Mouse (Mus musculus): ENCODE results near the gene Cox17.
A peak's percentile ranks its signal among the peaks of the same experiment; 100 is the strongest.

The Cox17 gene

GRCm38 (mm10) chr16:38348217-38348761, 1.5 kb downstream of the Cox17 start:
- DNase-seq (ENCODE audit: extremely low read depth, low read depth) = peak; percentile 82

- DNase-seq (ENCODE audit: extremely low read depth, low read depth) = no peak
Observed at GRCm38 (mm10) chr16:38349881-38350280, 3.1 kb downstream of the Cox17 start.

GRCm38 (mm10) chr16:38350361-38350855, 3.6 kb downstream of the Cox17 start:
- no peak for DNase-seq (ENCODE audit: extremely low read depth, low read depth)

GRCm38 (mm10) chr16:38350939-38351338, 4.1 kb downstream of the Cox17 start:
- DNase-seq (ENCODE audit: extremely low read depth, low read depth) = no peak

- DNase-seq (ENCODE audit: extremely low read depth, low read depth) = no peak
Observed at GRCm38 (mm10) chr16:38352031-38352430, 5.2 kb downstream of the Cox17 start.

- DNase-seq (ENCODE audit: extremely low read depth, low read depth) = no peak
Observed at GRCm38 (mm10) chr16:38352851-38353250, 6.1 kb downstream of the Cox17 start.

- DNase-seq (ENCODE audit: extremely low read depth, low read depth) = no peak
Observed at GRCm38 (mm10) chr16:38353642-38354041, 6.9 kb downstream of the Cox17 start.

GRCm38 (mm10) chr16:38354185-38354913, 7.6 kb downstream of the Cox17 start:
- DNase-seq (ENCODE audit: extremely low read depth, low read depth) = peak; percentile 82

GRCm38 (mm10) chr16:38358256-38358812, 11.5 kb downstream of the Cox17 start:
- DNase-seq (ENCODE audit: extremely low read depth, low read depth) = no peak

- no peak for DNase-seq (ENCODE audit: extremely low read depth, low read depth)
Observed at GRCm38 (mm10) chr16:38359241-38359640, 12.4 kb downstream of the Cox17 start.

- no peak for DNase-seq (ENCODE audit: extremely low read depth, low read depth)
Observed at GRCm38 (mm10) chr16:38359857-38360256, 13.1 kb downstream of the Cox17 start.

GRCm38 (mm10) chr16:38360317-38360716, 13.5 kb downstream of the Cox17 start:
- no peak for DNase-seq (ENCODE audit: extremely low read depth, low read depth)

- DNase-seq (ENCODE audit: extremely low read depth, low read depth) = no peak
Observed at GRCm38 (mm10) chr16:38361933-38362332, 15.1 kb downstream of the Cox17 start, which contains the start of gene Popdc2. Gene Popdc2 (plus strand): TSS chr16:38362209.

GRCm38 (mm10) chr16:38362493-38363255, 15.9 kb downstream of the Cox17 start:
- no peak for DNase-seq (ENCODE audit: extremely low read depth, low read depth)

GRCm38 (mm10) chr16:38363256-38363595, 16.4 kb downstream of the Cox17 start:
- peak; percentile 39 for DNase-seq (ENCODE audit: extremely low read depth, low read depth)

- DNase-seq (ENCODE audit: extremely low read depth, low read depth) = no peak
Observed at GRCm38 (mm10) chr16:38363657-38364056, 16.9 kb downstream of the Cox17 start.

- DNase-seq (ENCODE audit: extremely low read depth, low read depth) = no peak
Observed at GRCm38 (mm10) chr16:38365390-38365789, 18.6 kb downstream of the Cox17 start.

GRCm38 (mm10) chr16:38366231-38366630, 19.4 kb downstream of the Cox17 start:
- no peak for DNase-seq (ENCODE audit: extremely low read depth, low read depth)

- DNase-seq (ENCODE audit: extremely low read depth, low read depth) = no peak
Observed at GRCm38 (mm10) chr16:38368336-38368735, 21.5 kb downstream of the Cox17 start.

- no peak for DNase-seq (ENCODE audit: extremely low read depth, low read depth)
Observed at GRCm38 (mm10) chr16:38369000-38369399, 22.2 kb downstream of the Cox17 start.

- no peak for DNase-seq (ENCODE audit: extremely low read depth, low read depth)
Observed at GRCm38 (mm10) chr16:38369431-38369830, 22.6 kb downstream of the Cox17 start.

GRCm38 (mm10) chr16:38369992-38370484, 23.2 kb downstream of the Cox17 start:
- no peak for DNase-seq (ENCODE audit: extremely low read depth, low read depth)

Data from MEL-GATA-1-ER (cell line).